Mouse (Mus musculus) intestine, postnatal 0 days (tissue): Measurements from ENCODE around the gene Gm21830. TPM values are rescaled to one million over a fixed set of nuclear protein-coding genes. Genes with fewer than 3 reads are reported as not detected.
"Not testable (repeated sequence)": the region's sequence is repeated elsewhere in the genome, so short reads cannot be mapped to it uniquely, and the experiment has no call there.

ENCODE experiments used
- ATAC-seq: fragments of 200-750 bp; cut with Nextera tagmentation; 2 replicates; pipeline ENCODE4 v1.8.0; 2017; ENCODE audit warnings: mild to moderate bottlenecking, moderate TSS enrichment, moderate library complexity
- H3K27ac ChIP-seq: fragments of 300-500 bp; sonication (generic); 2 replicates; pipeline ENCODE4 v1.5.1; 2014; ENCODE audit warnings: mild to moderate bottlenecking, low read depth, low read length, moderate library complexity
- H3K27me3 ChIP-seq: fragments of 300-500 bp; sonication (generic); replicated peaks from 2 replicates; pipeline ENCODE4 v1.6.1; 2014; ENCODE audit warnings: low read length, mixed read lengths; ENCODE audit not compliant: control insufficient read depth, insufficient read depth
- H3K36me3 ChIP-seq: fragments of 300-500 bp; sonication (generic); 2 replicates; pipeline ENCODE4 v1.6.1; 2014; ENCODE audit warnings: mild to moderate bottlenecking, moderate library complexity; ENCODE audit not compliant: control insufficient read depth, insufficient read depth
- H3K4me1 ChIP-seq: fragments of 300-500 bp; sonication (generic); replicated peaks from 2 replicates; pipeline ENCODE4 v1.6.1; 2014; ENCODE audit warnings: antibody characterized with exemption, low read length, mixed read lengths; ENCODE audit not compliant: control insufficient read depth, insufficient read depth
- H3K4me2 ChIP-seq: fragments of 300-500 bp; sonication (generic); replicated peaks from 2 replicates; pipeline ENCODE4 v1.6.1; 2014; ENCODE audit warnings: low read depth, mild to moderate bottlenecking, moderate library complexity
- H3K4me3 ChIP-seq: fragments of 300-500 bp; sonication (generic); 2 replicates; pipeline ENCODE4 v1.5.1; 2014; ENCODE audit warnings: low read depth, low read length
- H3K9ac ChIP-seq: fragments of 300-500 bp; sonication (generic); 2 replicates; pipeline ENCODE4 v1.6.1; 2014; ENCODE audit warnings: mild to moderate bottlenecking, low read depth, low read length
- H3K9me3 ChIP-seq: fragments of 300-500 bp; sonication (generic); 2 replicates; pipeline ENCODE4 v1.6.1; 2016; ENCODE audit warnings: mixed run types; ENCODE audit not compliant: control insufficient read depth
- CTCF ChIP-seq: sonication (generic); IDR thresholded peaks from 2 replicates; pipeline ENCODE4 v1.5.1; 2016; ENCODE audit warnings: low read depth, mild to moderate bottlenecking, control low read depth, antibody characterized with exemption, moderate library complexity
- WGBS: fragments of 180-500 bp; shearing (Covaris S2); extraction: QIAGEN DNeasy Blood & Tissue Kit; methylation state at CpG from one replicate; pipeline ENCODE4 v1.1.7; 2014; 5-methylcytosine and 5-hydroxymethylcytosine counted together
- polyA plus RNA-seq: library from polyadenylated mRNA; unstranded; fragments of >200 nt; fragmentation: Nextera tagmentation; extraction: Ambion mirVana; gene quantifications from 2 replicates; pipeline ENCODE4 v1.2.1, GENCODE M21; 2015

Gm21830 gene
- not detected in 2 replicates for polyA plus RNA-seq

GRCm38 (mm10) chr2:67413425-67413824, at the start of gene Gm21830:
TSS of gene Gm21830 (plus strand) at chr2:67413725.
- not testable (repeated sequence) for H3K4me1 ChIP-seq, H3K9me3 ChIP-seq, H3K36me3 ChIP-seq, H3K27me3 ChIP-seq, ATAC-seq, H3K9ac ChIP-seq, H3K4me3 ChIP-seq, H3K27ac ChIP-seq, H3K4me2 ChIP-seq
- WGBS, result no CpG with 5 or more reads among the region's 1 CpGs

- Histone ChIP-seq H3K27ac (no peak overlapping the region), H3K27me3 (no peaks in the 10 kb centered on the region), H3K4me1 (no peaks in the 10 kb centered on the region), H3K4me3 (no peak overlapping the region), H3K4me2 (no peak overlapping the region), H3K9ac (no peak overlapping the region), H3K9me3 (no peaks in the 10 kb centered on the region), H3K36me3 (no peaks in the 10 kb centered on the region)
- TF ChIP-seq CTCF, result no peak
- WGBS, result 78% methylated on average over 2 of the region's 2 CpGs
- no peak for ATAC-seq
Observed at GRCm38 (mm10) chr2:67364506-67364905, 49.0 kb upstream of the Gm21830 start.

- Histone ChIP-seq H3K36me3 (no peaks in the 10 kb centered on the region), H3K9me3 (no peaks in the 10 kb centered on the region), H3K27ac (no peak overlapping the region), H3K4me3 (no peak overlapping the region), H3K9ac (no peak overlapping the region), H3K27me3 (no peaks in the 10 kb centered on the region), H3K4me2 (no peak overlapping the region), H3K4me1 (no peaks in the 10 kb centered on the region)
- ATAC-seq, result no peak
- TF ChIP-seq CTCF, result no peak
- 58% methylated on average over 3 of the region's 3 CpGs for WGBS
Observed at GRCm38 (mm10) chr2:67378504-67378903, 35.0 kb upstream of the Gm21830 start.

- no peak for TF ChIP-seq CTCF
- H3K4me3 ChIP-seq, result no peak overlapping the region
- H3K27me3 ChIP-seq, result no peaks in the 10 kb centered on the region
- H3K4me1 ChIP-seq, result no peaks in the 10 kb centered on the region
- H3K27ac ChIP-seq, result no peak overlapping the region
- no peak for ATAC-seq
- H3K9me3 ChIP-seq, result no peaks in the 10 kb centered on the region
- H3K9ac ChIP-seq, result no peak overlapping the region
- H3K4me2 ChIP-seq, result no peak overlapping the region
- H3K36me3 ChIP-seq, result no peaks in the 10 kb centered on the region
Observed at GRCm38 (mm10) chr2:67420853-67421252, 7.3 kb downstream of the Gm21830 start.

- H3K27ac ChIP-seq, result no peak overlapping the region
- no peak overlapping the region for H3K9ac ChIP-seq
- no peak for TF ChIP-seq CTCF
- no peak overlapping the region for H3K4me2 ChIP-seq
- H3K9me3 ChIP-seq, result no peaks in the 10 kb centered on the region
- no peak for ATAC-seq
- 71% methylated on average over 1 of the region's 1 CpGs for WGBS
- H3K27me3 ChIP-seq, result no peaks in the 10 kb centered on the region
- no peaks in the 10 kb centered on the region for H3K36me3 ChIP-seq
- no peaks in the 10 kb centered on the region for H3K4me1 ChIP-seq
- H3K4me3 ChIP-seq, result no peak overlapping the region
Observed at GRCm38 (mm10) chr2:67422799-67423198, 9.3 kb downstream of the Gm21830 start.

- no peak for TF ChIP-seq CTCF
- 51% methylated on average over 2 of the region's 2 CpGs for WGBS
- Histone ChIP-seq H3K36me3 (no peaks in the 10 kb centered on the region), H3K27ac (no peak within 1 kb of the TSS), H3K9me3 (no peaks in the 10 kb centered on the region), H3K27me3 (no peaks in the 10 kb centered on the region), H3K4me3 (no peak within 1 kb of the TSS), H3K4me1 (no peaks in the 10 kb centered on the region), H3K9ac (no peak within 1 kb of the TSS), H3K4me2 (no peak within 1 kb of the TSS)
- no peak for ATAC-seq
Observed at GRCm38 (mm10) chr2:67433081-67433480, 19.6 kb downstream of the Gm21830 start, which contains the start of gene Gm26727. TSS of gene Gm26727 (minus strand) at chr2:67433181.

GRCm38 (mm10) chr2:67438309-67438708, 24.8 kb downstream of the Gm21830 start:
- H3K9ac ChIP-seq, result no peak overlapping the region
- H3K4me2 ChIP-seq, result no peak overlapping the region
- TF ChIP-seq CTCF, result no peak
- no peaks in the 10 kb centered on the region for H3K36me3 ChIP-seq
- no peak overlapping the region for H3K4me3 ChIP-seq
- no peaks in the 10 kb centered on the region for H3K9me3 ChIP-seq
- no peaks in the 10 kb centered on the region for H3K4me1 ChIP-seq
- WGBS, result 71% methylated on average over 8 of the region's 8 CpGs
- no peak overlapping the region for H3K27ac ChIP-seq
- ATAC-seq, result no peak
- no peaks in the 10 kb centered on the region for H3K27me3 ChIP-seq
